Mouse (Mus musculus): ENCODE results near the gene Mier2. TPM values are rescaled to one million over a fixed set of nuclear protein-coding genes. Genes with fewer than 3 reads are reported as not detected.

The Mier2 gene
- polyA plus RNA-seq, 1 experiment from 2014 or later = 53.5 TPM

GRCm38 (mm10) chr10:79531593-79531992 is 23.4 kb downstream of the Mier2 start:
- 87% methylated on average over 3 of the region's 3 CpGs for WGBS

GRCm38 (mm10) chr10:79530721-79531120 is 24.3 kb downstream of the Mier2 start:
- 0 out of 2 replicates have a peak, but pooled peaks cover 4% of the 10 kb centered on the region for H3K27me3 ChIP-seq (ENCODE audit: control insufficient read depth, insufficient read depth, low read length)
- DNase-seq (ENCODE audit: low spot score) = no peak
- H3K9me3 ChIP-seq (ENCODE audit: control insufficient read depth, low read length) = no peaks in the 10 kb centered on the region
- no peak overlapping the region for H3K4me3 ChIP-seq (replicated peaks; ENCODE audit: low read length)
- H3K27ac ChIP-seq = no peak overlapping the region
- no peak for ATAC-seq (ENCODE audit: low FRiP score)
- no peak overlapping the region for H3K4me2 ChIP-seq (replicated peaks)
- H3K4me1 ChIP-seq (replicated peaks; ENCODE audit: control insufficient read depth, insufficient read depth, low read length) = peaks cover 5% of the 10 kb centered on the region
- 94% methylated on average over 13 of the region's 13 CpGs for WGBS
- 0 out of 2 replicates have a peak, but pooled peaks cover 7% of the 10 kb centered on the region for H3K36me3 ChIP-seq (replicated peaks; ENCODE audit: control insufficient read depth, insufficient read depth)
- no peak overlapping the region for H3K9ac ChIP-seq

More at GRCm38 (mm10) chr10:79531593-79531992, 23.4 kb downstream of the Mier2 start:
- Histone ChIP-seq H3K4me3 (replicated peaks; ENCODE audit: low read length) (no peak overlapping the region), H3K9ac (no peak overlapping the region), H3K9me3 (ENCODE audit: control insufficient read depth, low read length) (no peaks in the 10 kb centered on the region), H3K4me1 (replicated peaks; ENCODE audit: control insufficient read depth, insufficient read depth, low read length) (peaks cover 5% of the 10 kb centered on the region), H3K36me3 (replicated peaks; ENCODE audit: control insufficient read depth, insufficient read depth) (0 out of 2 replicates have a peak, but pooled peaks cover 6% of the 10 kb centered on the region), H3K4me2 (replicated peaks) (no peak overlapping the region), H3K27ac (no peak overlapping the region), H3K27me3 (ENCODE audit: control insufficient read depth, insufficient read depth, low read length) (0 out of 2 replicates have a peak, but pooled peaks cover 4% of the 10 kb centered on the region)
- DNase-seq (ENCODE audit: low spot score) (no peak), ATAC-seq (ENCODE audit: low FRiP score) (no peak)

- Histone ChIP-seq H3K4me3 (replicated peaks; ENCODE audit: low read length) (no peak overlapping the region), H3K27ac (no peak overlapping the region), H3K4me2 (replicated peaks) (no peak overlapping the region), H3K4me1 (replicated peaks; ENCODE audit: control insufficient read depth, insufficient read depth, low read length) (peaks cover 5% of the 10 kb centered on the region), H3K9ac (no peak overlapping the region), H3K36me3 (replicated peaks; ENCODE audit: control insufficient read depth, insufficient read depth) (0 out of 2 replicates have a peak, but pooled peaks cover 7% of the 10 kb centered on the region), H3K27me3 (ENCODE audit: control insufficient read depth, insufficient read depth, low read length) (0 out of 2 replicates have a peak, but pooled peaks cover 4% of the 10 kb centered on the region), H3K9me3 (ENCODE audit: control insufficient read depth, low read length) (no peaks in the 10 kb centered on the region)
- WGBS = 75% methylated on average over 8 of the region's 8 CpGs
- DNase-seq (ENCODE audit: low spot score) (no peak), ATAC-seq (ENCODE audit: low FRiP score) (no peak)
These were observed 24.8 kb downstream of the Mier2 start for GRCm38 (mm10) chr10:79530241-79530640.

GRCm38 (mm10) chr10:79528081-79528480 is 26.9 kb downstream of the Mier2 start:
- Histone ChIP-seq H3K4me2 (replicated peaks) (no peak overlapping the region), H3K9ac (no peak overlapping the region), H3K36me3 (replicated peaks; ENCODE audit: control insufficient read depth, insufficient read depth) (0 out of 2 replicates have a peak, but pooled peaks cover 7% of the 10 kb centered on the region), H3K9me3 (ENCODE audit: control insufficient read depth, low read length) (no peaks in the 10 kb centered on the region), H3K27me3 (ENCODE audit: control insufficient read depth, insufficient read depth, low read length) (no peaks in the 10 kb centered on the region), H3K4me3 (replicated peaks; ENCODE audit: low read length) (no peak overlapping the region), H3K4me1 (replicated peaks; ENCODE audit: control insufficient read depth, insufficient read depth, low read length) (no peaks in the 10 kb centered on the region; the same call in 1 of the 2 replicates), H3K27ac (no peak overlapping the region)
- no peak for DNase-seq (ENCODE audit: low spot score)
- ATAC-seq (ENCODE audit: low FRiP score) = no peak
- 80% methylated on average over 3 of the region's 3 CpGs for WGBS

- no peak overlapping the region for H3K9ac ChIP-seq
- DNase-seq (ENCODE audit: low spot score) (no peak), ATAC-seq (ENCODE audit: low FRiP score) (no peak)
- no peak overlapping the region for H3K27ac ChIP-seq
- H3K9me3 ChIP-seq (ENCODE audit: control insufficient read depth, low read length) = no peaks in the 10 kb centered on the region
- 0 out of 2 replicates have a peak, but pooled peaks cover 7% of the 10 kb centered on the region for H3K36me3 ChIP-seq (replicated peaks; ENCODE audit: control insufficient read depth, insufficient read depth)
- H3K4me2 ChIP-seq (replicated peaks) = no peak overlapping the region
- no peaks in the 10 kb centered on the region for H3K4me1 ChIP-seq (replicated peaks; ENCODE audit: control insufficient read depth, insufficient read depth, low read length)
- H3K4me3 ChIP-seq (replicated peaks; ENCODE audit: low read length) = no peak overlapping the region
- WGBS = 92% methylated on average over 6 of the region's 6 CpGs
- no peaks in the 10 kb centered on the region for H3K27me3 ChIP-seq (ENCODE audit: control insufficient read depth, insufficient read depth, low read length)
These were observed 27.6 kb downstream of the Mier2 start for GRCm38 (mm10) chr10:79527453-79527845.

- Histone ChIP-seq H3K36me3 (replicated peaks; ENCODE audit: control insufficient read depth, insufficient read depth) (0 out of 2 replicates have a peak, but pooled peaks cover 7% of the 10 kb centered on the region), H3K4me2 (replicated peaks) (no peak overlapping the region), H3K27me3 (ENCODE audit: control insufficient read depth, insufficient read depth, low read length) (no peaks in the 10 kb centered on the region), H3K9ac (no peak overlapping the region), H3K27ac (no peak overlapping the region), H3K4me1 (replicated peaks; ENCODE audit: control insufficient read depth, insufficient read depth, low read length) (no peaks in the 10 kb centered on the region), H3K9me3 (ENCODE audit: control insufficient read depth, low read length) (no peaks in the 10 kb centered on the region), H3K4me3 (replicated peaks; ENCODE audit: low read length) (no peak overlapping the region)
- ATAC-seq (ENCODE audit: low FRiP score) = no peak
- 89% methylated on average over 12 of the region's 12 CpGs for WGBS
- DNase-seq (ENCODE audit: low spot score) = no peak
These were observed 28.1 kb downstream of the Mier2 start for GRCm38 (mm10) chr10:79526661-79527452.

GRCm38 (mm10) chr10:79525456-79526325 is 29.3 kb downstream of the Mier2 start:
- H3K4me2 ChIP-seq (replicated peaks) = no peak overlapping the region
- DNase-seq (ENCODE audit: low spot score) (no peak), ATAC-seq (ENCODE audit: low FRiP score) (no peak)
- no peaks in the 10 kb centered on the region for H3K4me1 ChIP-seq (replicated peaks; ENCODE audit: control insufficient read depth, insufficient read depth, low read length)
- H3K9ac ChIP-seq = no peak overlapping the region
- 0 out of 2 replicates have a peak, but pooled peaks cover 7% of the 10 kb centered on the region for H3K36me3 ChIP-seq (replicated peaks; ENCODE audit: control insufficient read depth, insufficient read depth)
- no peaks in the 10 kb centered on the region for H3K9me3 ChIP-seq (ENCODE audit: control insufficient read depth, low read length)
- H3K27ac ChIP-seq = no peak overlapping the region
- H3K4me3 ChIP-seq (replicated peaks; ENCODE audit: low read length) = no peak overlapping the region
- H3K27me3 ChIP-seq (ENCODE audit: control insufficient read depth, insufficient read depth, low read length) = no peaks in the 10 kb centered on the region
- WGBS = 90% methylated on average over 8 of the region's 8 CpGs

GRCm38 (mm10) chr10:79524433-79524832 is 30.6 kb downstream of the Mier2 start:
- Histone ChIP-seq H3K9me3 (ENCODE audit: control insufficient read depth, low read length) (no peaks in the 10 kb centered on the region), H3K4me3 (replicated peaks; ENCODE audit: low read length) (no peak overlapping the region), H3K27ac (no peak overlapping the region), H3K4me2 (replicated peaks) (no peak overlapping the region), H3K36me3 (replicated peaks; ENCODE audit: control insufficient read depth, insufficient read depth) (0 out of 2 replicates have a peak, but pooled peaks cover 7% of the 10 kb centered on the region), H3K4me1 (replicated peaks; ENCODE audit: control insufficient read depth, insufficient read depth, low read length) (no peaks in the 10 kb centered on the region), H3K27me3 (ENCODE audit: control insufficient read depth, insufficient read depth, low read length) (no peaks in the 10 kb centered on the region), H3K9ac (no peak overlapping the region)
- 95% methylated on average over 1 of the region's 1 CpGs for whole genome bisulfite sequencing
- DNase-seq (ENCODE audit: low spot score) = no peak
- ATAC-seq (ENCODE audit: low FRiP score) = no peak

GRCm38 (mm10) chr10:79506709-79507108 is 48.3 kb downstream of the Mier2 start:
- Histone ChIP-seq H3K4me2 (replicated peaks) (no peak overlapping the region), H3K27me3 (ENCODE audit: control insufficient read depth, insufficient read depth, low read length) (no peaks in the 10 kb centered on the region), H3K27ac (no peak overlapping the region), H3K36me3 (replicated peaks; ENCODE audit: control insufficient read depth, insufficient read depth) (no peaks in the 10 kb centered on the region), H3K9ac (no peak overlapping the region), H3K4me1 (replicated peaks; ENCODE audit: control insufficient read depth, insufficient read depth, low read length) (no peaks in the 10 kb centered on the region), H3K4me3 (replicated peaks; ENCODE audit: low read length) (no peak overlapping the region), H3K9me3 (ENCODE audit: control insufficient read depth, low read length) (no peaks in the 10 kb centered on the region)
- DNase-seq (ENCODE audit: low spot score) (no peak), ATAC-seq (ENCODE audit: low FRiP score) (no peak)
- 87% methylated on average over 2 of the region's 2 CpGs for WGBS
